Mouse (Mus musculus): ENCODE measurements around the gene Ankrd6.

- TF ChIP-seq CTCF (IDR thresholded peaks at IDR 0.05; ENCODE audit: low read depth, low read length): 0 out of 2 replicates have a peak, but pooled peaks have one; percentile 10
- TF ChIP-seq TAL1 (conservative IDR thresholded peaks at IDR 0.05; ENCODE audit: low read depth, low read length): no peak
- TF ChIP-seq POLR2AphosphoS5 (IDR thresholded peaks at IDR 0.05; ENCODE audit: insufficient replicate concordance, low read depth, low read length): no peak
- TF ChIP-seq GATA1 (IDR thresholded peaks at IDR 0.05; ENCODE audit: borderline replicate concordance, low read length): no peak
Measured at GRCm38 (mm10) chr4:32770284-32770810, 180.3 kb downstream of the Ankrd6 start.

Measured in G1E (cell line).